Mouse (Mus musculus) cerebellum, adult 2 months (tissue): ENCODE data around the gene Umad1. TPM values are rescaled to one million over a fixed set of nuclear protein-coding genes. Genes with fewer than 3 reads are reported as not detected.

Experiments
- DNase-seq, 2 experiments: peaks; one replicate each; pipeline ENCODE4 v3.0.0; 2021
- H3K27ac ChIP-seq: fragments of 200-500 bp; 2 replicates; pipeline ENCODE4 v1.5.1; 2012; ENCODE audit warnings: low read length, control low read depth, inconsistent platforms; ENCODE audit not compliant: insufficient read depth
- H3K27me3 ChIP-seq: fragments of 200-500 bp; 2 replicates; pipeline ENCODE4 v1.6.1; 2012; ENCODE audit warnings: inconsistent platforms, mild to moderate bottlenecking, low read length, moderate library complexity; ENCODE audit not compliant: control insufficient read depth, insufficient read depth
- H3K4me1 ChIP-seq: fragments of 200-500 bp; 2 replicates; pipeline ENCODE4 v1.6.1; 2011; ENCODE audit warnings: low read length; ENCODE audit not compliant: control insufficient read depth, insufficient read depth
- H3K4me3 ChIP-seq: fragments of 200-500 bp; replicated peaks from 2 replicates; pipeline ENCODE3; 2011; ENCODE audit warnings: mild to moderate bottlenecking, low read depth, low read length, control low read depth; ENCODE audit not compliant: insufficient read depth
- CTCF ChIP-seq: fragments of 200-500 bp; IDR thresholded peaks from 2 replicates; pipeline ENCODE4 v1.5.1; 2011; ENCODE audit warnings: low read depth, mild to moderate bottlenecking, control low read depth, low read length, moderate library complexity, borderline replicate concordance; ENCODE audit not compliant: insufficient read depth
- POLR2A ChIP-seq: fragments of 200-500 bp; IDR thresholded peaks from 2 replicates; pipeline ENCODE4 v1.6.1; 2011; ENCODE audit warnings: low read length, control low read depth, borderline replicate concordance; ENCODE audit not compliant: insufficient read depth
- whole genome bisulfite sequencing: fragments of 180-500 bp; shearing (Covaris S2); methylation state at CpG from one replicate; pipeline ENCODE4 v1.1.7; 2018; 5-methylcytosine and 5-hydroxymethylcytosine counted together
- polyA plus RNA-seq: library from polyadenylated mRNA; depleted of rRNA; stranded (reverse); fragments of >200 nt; gene quantifications from 2 replicates; pipeline ENCODE4 v1.2.3, GENCODE M21; 2012

Gene Umad1
- polyA plus RNA-seq, 1 experiment, result 30.8 TPM

- H3K27me3 ChIP-seq, result no peaks in the 10 kb centered on the region
- H3K27ac ChIP-seq, result no peak overlapping the region
- H3K4me1 ChIP-seq, result no peaks in the 10 kb centered on the region
- no peak for DNase-seq
- TF ChIP-seq POLR2A (no peak), CTCF (no peak)
- 82% methylated on average over 11 of the region's 11 CpGs for WGBS
- H3K4me3 ChIP-seq, result no peak overlapping the region
Observed at GRCm38 (mm10) chr6:8364757-8365150, 105.7 kb downstream of the Umad1 start.

- Histone ChIP-seq H3K27ac (no peak overlapping the region), H3K27me3 (no peaks in the 10 kb centered on the region), H3K4me3 (no peak overlapping the region), H3K4me1 (no peaks in the 10 kb centered on the region)
- 99% methylated on average over 4 of the region's 4 CpGs for WGBS
- TF ChIP-seq POLR2A (no peak), CTCF (no peak)
- DNase-seq, result no peak
Observed at GRCm38 (mm10) chr6:8367675-8368074, 108.6 kb downstream of the Umad1 start.

- no peak overlapping the region for H3K27ac ChIP-seq
- no peaks in the 10 kb centered on the region for H3K27me3 ChIP-seq
- TF ChIP-seq POLR2A (no peak), CTCF (no peak)
- WGBS, result 87% methylated on average over 2 of the region's 2 CpGs
- no peaks in the 10 kb centered on the region for H3K4me1 ChIP-seq
- no peak for DNase-seq
- no peak overlapping the region for H3K4me3 ChIP-seq
Observed at GRCm38 (mm10) chr6:8368198-8368864, 109.2 kb downstream of the Umad1 start.

- H3K27ac ChIP-seq, result no peak overlapping the region
- DNase-seq, result no peak
- no peak overlapping the region for H3K4me3 ChIP-seq
- H3K27me3 ChIP-seq, result no peaks in the 10 kb centered on the region
- TF ChIP-seq CTCF, result no peak
- TF ChIP-seq POLR2A, result no peak
- no peaks in the 10 kb centered on the region; the same call in 1 of the 2 replicates for H3K4me1 ChIP-seq
- WGBS, result 49% methylated on average over 3 of the region's 3 CpGs
Observed at GRCm38 (mm10) chr6:8370624-8371023, 111.5 kb downstream of the Umad1 start.

- Histone ChIP-seq H3K4me3 (no peak overlapping the region), H3K27me3 (no peaks in the 10 kb centered on the region), H3K27ac (no peak overlapping the region), H3K4me1 (no peaks in the 10 kb centered on the region; the same call in 1 of the 2 replicates)
- 64% methylated on average over 2 of the region's 2 CpGs for WGBS
- TF ChIP-seq POLR2A (no peak), CTCF (no peak)
- DNase-seq, result no peak
Observed at GRCm38 (mm10) chr6:8373051-8373450, 114.0 kb downstream of the Umad1 start.

- Histone ChIP-seq H3K27me3 (no peaks in the 10 kb centered on the region), H3K4me3 (no peak overlapping the region), H3K27ac (no peak overlapping the region), H3K4me1 (no peaks in the 10 kb centered on the region; the same call in 1 of the 2 replicates)
- TF ChIP-seq POLR2A (no peak), CTCF (no peak)
- DNase-seq, result no peak
- WGBS, result 23% methylated on average over 8 of the region's 8 CpGs
Observed at GRCm38 (mm10) chr6:8373851-8374250, 114.8 kb downstream of the Umad1 start.

GRCm38 (mm10) chr6:8374290-8374689 is 115.2 kb downstream of the Umad1 start:
- WGBS, result 71% methylated on average over 6 of the region's 6 CpGs
- Histone ChIP-seq H3K27ac (no peak overlapping the region), H3K4me1 (no peaks in the 10 kb centered on the region; the same call in 1 of the 2 replicates), H3K27me3 (no peaks in the 10 kb centered on the region), H3K4me3 (no peak overlapping the region)
- no peak for TF ChIP-seq POLR2A
- no peak for TF ChIP-seq CTCF
- no peak for DNase-seq

- Histone ChIP-seq H3K4me3 (no peak overlapping the region), H3K27me3 (no peaks in the 10 kb centered on the region), H3K4me1 (no peaks in the 10 kb centered on the region; the same call in 1 of the 2 replicates), H3K27ac (no peak overlapping the region)
- 96% methylated on average over 4 of the region's 4 CpGs for WGBS
- TF ChIP-seq POLR2A (no peak), CTCF (no peak)
- no peak for DNase-seq
Observed at GRCm38 (mm10) chr6:8374712-8375111, 115.6 kb downstream of the Umad1 start.
